Mouse (Mus musculus) olfactory bulb, adult 2 months (tissue): ENCODE data around the gene Fam168b.

Source experiments
- CTCF ChIP-seq: fragments of 200-500 bp; IDR thresholded peaks from 2 replicates; pipeline ENCODE4 v1.5.1; 2012; ENCODE audit warnings: low read depth, mild to moderate bottlenecking, low read length, moderate library complexity; ENCODE audit not compliant: insufficient read depth
- POLR2A ChIP-seq: fragments of 200-500 bp; IDR thresholded peaks from 2 replicates; pipeline ENCODE4 v1.6.1; 2012; ENCODE audit warnings: mild to moderate bottlenecking, low read depth, low read length, moderate library complexity; ENCODE audit not compliant: insufficient read depth

GRCm38 (mm10) chr1:34783538-34784161 is 59.2 kb downstream of the Fam168b start:
- TF ChIP-seq POLR2A = no peak
- no peak for TF ChIP-seq CTCF
